Mouse (Mus musculus): Measurements from ENCODE around the gene Fbl.
"Not testable (repeated sequence)": the region's sequence is repeated elsewhere in the genome, so short reads cannot be mapped to it uniquely, and the experiment has no call there.

The Fbl gene

GRCm38 (mm10) chr7:28169489-28170422 is at the start of gene Fbl:
Gene Fbl, plus strand, starts transcription at chr7:28169710.
- peak; percentile 88 for DNase-seq (ENCODE audit: low spot score)

DNA sequence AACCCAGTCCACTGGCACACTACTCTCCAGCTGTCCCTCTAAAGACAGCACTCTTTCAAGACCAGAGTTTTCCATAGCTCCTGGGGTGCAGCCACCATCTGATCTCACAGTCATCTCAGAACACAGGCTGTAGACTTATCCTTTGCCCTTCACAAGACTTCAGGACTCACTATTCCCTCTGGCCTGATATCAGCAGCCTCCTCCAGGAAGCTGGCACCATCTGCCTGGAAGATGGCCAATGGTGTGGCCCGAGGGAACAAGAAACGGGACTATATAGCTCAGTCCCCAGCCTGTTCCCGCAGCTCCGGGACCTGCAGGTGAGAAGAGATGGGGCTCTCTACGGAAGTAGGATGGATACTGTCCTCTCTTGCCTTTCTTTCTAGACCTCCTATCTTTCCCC is 40.3 kb upstream of the Fbl start, which contains the start of gene 9530053A07Rik:
Gene 9530053A07Rik (plus strand): TSS at position 301 of the 400 bp plus-strand sequence.
- DNase-seq (ENCODE audit: low spot score): no peak

GRCm38 (mm10) chr7:28137613-28138012 is 31.9 kb upstream of the Fbl start:
- peak; percentile 22 for DNase-seq (ENCODE audit: low spot score)

DNA sequence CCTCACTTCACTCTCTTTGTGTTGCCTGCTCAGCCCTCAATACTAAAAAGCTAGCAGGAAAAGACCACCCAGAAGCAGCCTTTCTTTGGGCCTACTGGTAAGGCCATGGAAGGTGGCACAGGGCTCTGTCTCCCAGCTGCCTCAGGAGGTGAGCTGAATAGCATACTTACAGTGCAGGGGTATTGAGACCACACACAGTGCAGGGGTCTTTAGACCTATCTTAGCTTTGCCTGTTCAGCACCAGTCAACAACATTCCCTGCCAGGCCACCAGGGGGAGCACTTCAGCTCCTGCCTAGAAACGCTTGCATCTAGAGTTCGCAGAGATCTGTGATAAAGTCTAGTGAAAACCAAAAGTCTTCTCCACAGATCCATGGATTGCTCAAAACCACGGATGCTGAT is 21.2 kb upstream of the Fbl start:
- peak; percentile 40 for DNase-seq (ENCODE audit: low spot score)

DNA sequence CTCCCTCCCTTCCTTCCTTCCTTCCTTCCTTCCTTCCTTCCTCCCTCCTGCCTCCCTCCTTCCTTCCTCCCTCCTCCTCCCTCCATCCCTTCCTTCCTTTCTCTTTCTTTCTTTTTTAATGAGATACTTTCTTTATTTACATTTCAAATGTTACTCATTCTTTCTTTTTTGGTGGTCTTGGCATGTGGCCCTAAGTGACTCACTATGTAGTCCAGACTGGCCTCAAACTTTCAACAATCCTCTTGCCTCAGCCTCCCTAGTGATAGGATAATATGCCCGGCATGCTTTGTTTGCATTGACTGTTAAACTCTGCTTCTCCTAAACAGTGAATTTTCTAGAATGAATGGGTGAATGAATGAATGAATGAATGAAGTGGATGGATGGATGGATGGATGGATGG is 19.7 kb upstream of the Fbl start:
- DNase-seq (ENCODE audit: low spot score): no peak

DNA sequence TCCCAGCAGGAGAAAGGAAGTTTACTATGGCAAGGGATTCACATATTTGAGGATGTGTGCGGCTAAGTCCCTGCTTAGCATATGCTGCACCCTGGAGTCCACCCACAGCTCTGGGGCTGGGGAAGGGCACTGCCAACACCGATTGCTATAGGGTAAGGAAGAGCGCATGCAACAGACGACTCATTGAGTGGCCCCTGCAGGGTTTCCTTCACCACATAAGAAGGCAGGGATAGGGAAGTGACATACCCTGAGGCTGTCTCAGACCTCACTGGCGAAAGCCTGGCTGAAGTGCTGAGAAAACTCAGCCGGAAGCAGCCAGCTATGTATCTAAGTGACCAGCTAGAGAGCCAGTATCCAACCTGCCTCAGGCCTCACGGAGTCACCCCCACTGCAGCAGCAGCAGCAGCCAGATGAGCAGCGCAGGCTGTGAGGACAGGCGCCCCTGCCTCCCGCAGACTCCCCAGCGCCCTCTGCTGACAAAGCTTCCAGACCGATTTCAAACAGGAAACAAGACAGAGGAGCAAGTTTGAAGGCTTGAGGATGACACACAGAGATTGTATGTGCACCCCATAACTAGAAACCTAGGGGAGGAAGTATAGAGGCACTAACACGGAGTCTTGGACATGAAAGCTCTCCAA is 17.8 kb upstream of the Fbl start:
- DNase-seq (ENCODE audit: low spot score): no peak

- not testable (repeated sequence) for DNase-seq (ENCODE audit: low spot score)
These were observed 15.9 kb upstream of the Fbl start for GRCm38 (mm10) chr7:28153595-28153994.

- no peak for DNase-seq (ENCODE audit: low spot score)
These were observed 10.2 kb upstream of the Fbl start for GRCm38 (mm10) chr7:28159292-28159691.

GRCm38 (mm10) chr7:28159893-28160292 is 9.6 kb upstream of the Fbl start:
- no peak for DNase-seq (ENCODE audit: low spot score)

DNA sequence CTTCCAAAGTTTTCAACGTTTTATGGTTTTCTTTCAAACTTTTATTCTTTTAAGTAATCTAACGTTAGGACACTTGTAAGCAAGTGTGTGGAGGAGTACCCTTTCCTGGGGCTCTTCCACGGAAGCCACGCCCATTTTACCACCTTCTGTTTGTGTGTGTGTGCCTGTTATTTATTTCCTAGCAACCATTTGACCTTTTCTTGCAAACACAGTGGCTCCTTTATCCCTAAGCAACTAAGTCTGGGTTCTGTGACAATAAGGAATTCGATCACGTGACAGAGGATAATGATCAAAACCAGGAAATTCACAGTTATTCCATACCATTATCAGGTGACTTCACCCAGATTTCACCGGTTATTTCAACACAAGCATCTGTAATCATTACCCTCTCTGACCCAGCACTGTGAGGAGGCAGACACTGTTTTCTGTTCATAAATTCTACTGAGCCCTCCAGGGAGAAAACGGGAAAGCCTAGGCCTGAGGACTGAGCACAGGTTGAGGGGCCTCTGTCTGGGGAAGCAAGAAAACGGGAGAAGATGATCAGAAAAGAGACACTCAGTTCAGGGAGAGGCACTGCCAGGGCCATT is 8.3 kb upstream of the Fbl start:
- DNase-seq (ENCODE audit: low spot score): no peak

DNA sequence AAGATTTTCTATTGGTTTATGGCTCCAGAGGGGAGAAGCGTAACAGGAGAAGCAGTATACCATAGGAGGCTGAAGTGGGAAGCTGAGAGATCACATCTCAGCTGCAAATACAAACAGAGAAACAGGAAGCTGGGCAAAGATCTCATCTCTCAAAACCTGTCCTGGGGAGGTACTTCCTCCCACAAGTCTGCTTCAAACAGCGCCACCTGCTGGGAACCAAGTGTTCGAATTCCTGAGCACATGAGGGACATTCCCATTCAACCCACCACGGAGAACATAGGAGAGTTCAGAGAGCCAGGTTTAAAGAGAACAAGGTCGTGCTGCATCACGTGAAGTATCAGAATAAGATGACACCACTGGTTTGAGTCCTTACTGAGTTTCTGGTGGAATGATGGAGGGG is 4.1 kb upstream of the Fbl start:
- DNase-seq (ENCODE audit: low spot score): no peak

- DNase-seq (ENCODE audit: low spot score): peak; percentile 79
These were observed 992 bp upstream of the Fbl start for GRCm38 (mm10) chr7:28168320-28169115.

DNA sequence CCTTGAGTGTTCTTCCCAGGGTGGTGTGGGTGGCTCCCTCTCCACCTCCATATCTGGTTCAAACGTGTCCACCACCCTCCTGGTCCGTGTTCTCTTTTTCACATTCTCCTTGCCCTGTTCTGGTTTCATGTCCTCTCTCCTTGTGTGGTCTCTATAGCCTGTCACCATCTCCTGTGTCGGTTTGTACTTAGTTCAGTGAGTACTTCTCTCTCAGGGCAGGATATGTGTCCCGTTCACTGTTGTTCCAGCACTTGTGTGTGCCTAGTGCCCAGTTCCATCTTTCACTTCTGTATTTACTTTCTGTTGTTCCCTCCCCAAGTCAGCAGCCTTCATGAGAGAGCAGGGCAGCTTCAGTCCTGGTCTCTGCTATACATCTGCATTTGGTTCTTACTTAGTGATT is 5.8 kb downstream of the Fbl start:
- DNase-seq (ENCODE audit: low spot score): no peak

GRCm38 (mm10) chr7:28179228-28179627 is 9.7 kb downstream of the Fbl start, which contains the start of gene Dyrk1b:
Gene Dyrk1b, plus strand, starts transcription at chr7:28179469.
- peak; percentile 95 for DNase-seq (ENCODE audit: low spot score)

- peak; percentile 94 for DNase-seq (ENCODE audit: low spot score)
These were observed 10.3 kb downstream of the Fbl start for GRCm38 (mm10) chr7:28179741-28180377.

DNA sequence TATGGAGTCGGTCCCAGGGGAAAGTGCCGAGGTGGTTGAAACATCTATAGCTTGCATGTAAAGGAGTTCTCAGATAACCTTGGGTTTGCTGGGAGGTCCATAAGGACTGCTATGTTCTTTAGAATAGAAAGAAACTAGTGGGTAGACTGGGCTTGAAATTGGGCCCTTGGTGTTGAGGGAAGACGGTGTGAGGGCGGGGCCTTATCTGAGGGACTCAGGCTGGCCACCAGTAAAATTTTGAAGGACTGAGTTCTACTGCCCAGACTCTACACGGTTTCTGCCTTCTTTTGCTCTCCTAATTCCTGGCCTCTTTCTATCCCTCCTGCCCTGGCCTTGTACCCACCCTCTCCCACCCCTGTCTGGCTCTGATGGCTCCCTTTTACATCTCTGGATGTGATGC is 11.4 kb downstream of the Fbl start:
- DNase-seq (ENCODE audit: low spot score): no peak

GRCm38 (mm10) chr7:28181376-28181775 is 11.9 kb downstream of the Fbl start:
- DNase-seq (ENCODE audit: low spot score): no peak

DNA sequence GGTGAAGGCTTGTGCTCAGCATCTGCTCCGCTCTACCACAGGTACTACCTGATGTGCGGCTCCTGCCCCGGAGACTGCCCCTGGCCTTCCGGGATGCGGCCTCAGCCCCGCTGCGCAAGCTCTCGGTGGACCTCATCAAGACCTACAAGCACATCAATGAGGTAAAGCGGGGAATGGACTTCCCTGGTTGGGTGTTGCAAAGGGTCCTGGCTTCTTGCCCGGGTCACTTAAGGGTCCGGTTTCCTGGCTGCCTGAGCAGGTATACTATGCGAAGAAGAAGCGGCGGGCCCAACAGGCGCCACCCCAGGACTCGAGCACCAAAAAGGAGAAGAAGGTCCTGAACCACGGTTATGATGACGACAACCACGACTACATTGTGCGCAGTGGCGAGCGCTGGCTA is 12.8 kb downstream of the Fbl start:
- DNase-seq (ENCODE audit: low spot score): no peak

DNA sequence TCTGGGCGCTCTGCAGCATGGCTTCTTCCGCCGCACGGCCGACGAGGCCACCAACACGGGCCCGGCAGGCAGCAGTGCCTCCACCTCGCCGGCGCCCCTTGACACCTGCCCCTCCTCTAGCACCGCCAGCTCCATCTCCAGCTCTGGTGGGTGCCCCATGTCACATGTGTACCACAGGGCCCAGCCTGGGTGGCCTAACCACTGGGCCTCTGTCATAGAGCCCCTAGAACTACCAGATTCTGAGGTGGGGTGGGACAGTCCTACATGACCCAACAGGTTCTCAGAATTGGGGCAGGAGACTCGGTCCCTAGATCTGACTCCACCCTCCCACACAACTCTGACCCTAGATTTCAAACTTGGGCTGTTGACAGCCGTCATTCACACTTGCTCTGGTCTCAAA is 16.4 kb downstream of the Fbl start:
- no peak for DNase-seq (ENCODE audit: low spot score)

DNA sequence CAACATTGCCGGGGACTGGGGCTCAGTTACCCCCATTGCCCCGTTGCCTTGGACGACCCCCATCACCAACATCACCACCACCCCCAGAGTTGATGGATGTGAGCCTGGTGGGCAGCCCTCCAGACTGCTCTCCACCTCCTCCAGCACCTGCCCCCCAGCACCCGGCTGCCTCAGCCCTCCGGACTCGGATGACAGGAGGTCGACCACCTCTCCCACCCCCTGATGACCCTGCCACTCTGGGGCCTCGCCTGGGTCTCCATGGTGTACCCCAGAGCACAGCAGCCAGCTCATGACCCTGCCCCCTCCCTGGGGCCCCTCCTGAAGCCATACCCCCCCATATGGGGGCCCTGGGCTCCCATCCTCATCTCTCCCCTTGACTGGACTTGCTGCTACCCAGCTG is 17.1 kb downstream of the Fbl start:
- no peak for DNase-seq (ENCODE audit: low spot score)

DNA sequence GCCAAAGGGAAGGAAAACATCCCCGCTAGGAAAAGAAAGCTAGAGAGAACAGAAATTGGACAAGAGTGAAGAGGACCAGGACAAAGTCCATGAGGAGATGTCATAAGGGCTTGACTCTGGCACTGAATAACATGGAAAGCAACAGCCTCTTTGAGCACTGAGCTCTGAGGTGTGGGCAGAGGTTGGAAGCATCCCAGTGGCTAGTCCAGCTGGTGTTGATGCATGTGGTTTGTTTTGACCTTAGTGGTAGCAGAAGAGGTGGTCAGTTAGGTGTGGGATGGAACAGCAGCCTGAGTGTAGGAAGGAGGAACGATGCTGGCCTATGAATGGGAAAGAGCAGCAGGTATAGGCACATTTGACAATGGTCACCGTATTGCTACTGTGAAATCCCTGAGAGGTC is 22.0 kb downstream of the Fbl start:
- no peak for DNase-seq (ENCODE audit: low spot score)

DNA sequence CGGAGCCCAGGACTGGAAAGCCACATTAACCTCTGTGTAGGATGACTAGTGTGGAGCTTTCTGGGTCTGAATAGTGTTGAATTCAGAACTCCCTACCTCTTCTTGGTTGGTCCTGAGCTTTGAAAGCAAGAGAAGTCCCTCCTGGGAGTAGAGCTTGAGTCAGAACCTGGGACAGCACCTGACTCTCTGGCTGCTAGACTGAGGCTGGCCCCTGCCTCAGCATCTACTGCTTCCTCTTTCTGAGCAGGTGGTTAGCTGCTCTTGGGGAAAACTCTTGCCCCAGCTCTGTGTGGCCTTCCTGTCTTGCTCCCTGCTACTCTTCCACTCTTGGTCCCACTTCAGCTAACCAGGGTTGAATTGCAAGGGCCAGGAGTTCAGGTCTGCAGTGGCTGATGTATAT is 22.4 kb downstream of the Fbl start:
- no peak for DNase-seq (ENCODE audit: low spot score)

All from c-Kit-positive CD71-positive TER-119-positive erythroid progenitor cells, embryonic 14.5 days (primary cell).